Mouse (Mus musculus): ENCODE data around the gene Tor2a.

Gene Tor2a

GRCm38 (mm10) chr2:32761859-32762258 is 4.8 kb downstream of the Tor2a start:
- no peak for DNase-seq (ENCODE audit: low spot score)

GRCm38 (mm10) chr2:32763353-32763752 is 6.3 kb downstream of the Tor2a start:
- DNase-seq (ENCODE audit: low spot score): no peak

- peak; percentile 59 for DNase-seq (ENCODE audit: low spot score)
These were observed 10.2 kb downstream of the Tor2a start for GRCm38 (mm10) chr2:32767241-32767640.

GRCm38 (mm10) chr2:32768661-32769285 is 11.7 kb downstream of the Tor2a start:
- no peak for DNase-seq (ENCODE audit: low spot score)

- no peak for DNase-seq (ENCODE audit: low spot score)
These were observed 12.5 kb downstream of the Tor2a start for GRCm38 (mm10) chr2:32769327-32770085.

- DNase-seq (ENCODE audit: low spot score): no peak
These were observed 14.9 kb downstream of the Tor2a start for GRCm38 (mm10) chr2:32771886-32772285.

GRCm38 (mm10) chr2:32772626-32773279 is 15.7 kb downstream of the Tor2a start:
- no peak for DNase-seq (ENCODE audit: low spot score)

- peak; percentile 98 for DNase-seq (ENCODE audit: low spot score)
These were observed 18.5 kb downstream of the Tor2a start, which contains the start of the genes Ttc16 and Ptrh1 for GRCm38 (mm10) chr2:32775359-32776074. Ttc16 (minus strand) TSS chr2:32775633. Ptrh1 (plus strand) TSS chr2:32775786.

GRCm38 (mm10) chr2:32776192-32776591 is 19.2 kb downstream of the Tor2a start:
- DNase-seq (ENCODE audit: low spot score): peak; percentile 76

GRCm38 (mm10) chr2:32778081-32778480 is 21.0 kb downstream of the Tor2a start:
- DNase-seq (ENCODE audit: low spot score): no peak

GRCm38 (mm10) chr2:32779131-32779530 is 22.1 kb downstream of the Tor2a start:
- DNase-seq (ENCODE audit: low spot score): no peak

- DNase-seq (ENCODE audit: low spot score): no peak
These were observed 22.7 kb downstream of the Tor2a start for GRCm38 (mm10) chr2:32779714-32780113.

GRCm38 (mm10) chr2:32781710-32782109 is 24.7 kb downstream of the Tor2a start:
- no peak for DNase-seq (ENCODE audit: low spot score)

GRCm38 (mm10) chr2:32784048-32784681 is 27.1 kb downstream of the Tor2a start, which contains the start of gene Cfap157:
Cfap157 (minus strand) TSS chr2:32784428.
- peak; percentile 39 for DNase-seq (ENCODE audit: low spot score)

- DNase-seq (ENCODE audit: low spot score): peak; percentile 23
These were observed 30.1 kb downstream of the Tor2a start for GRCm38 (mm10) chr2:32787176-32787575.

GRCm38 (mm10) chr2:32788581-32788980 is 31.5 kb downstream of the Tor2a start:
- DNase-seq (ENCODE audit: low spot score): no peak

GRCm38 (mm10) chr2:32791297-32791696 is 34.3 kb downstream of the Tor2a start:
- DNase-seq (ENCODE audit: low spot score): no peak

GRCm38 (mm10) chr2:32795748-32796418 is 38.8 kb downstream of the Tor2a start:
- no peak for DNase-seq (ENCODE audit: low spot score)

GRCm38 (mm10) chr2:32798251-32798962 is 41.4 kb downstream of the Tor2a start:
- DNase-seq (ENCODE audit: low spot score): no peak

- DNase-seq (ENCODE audit: low spot score): no peak
These were observed 52.0 kb downstream of the Tor2a start for GRCm38 (mm10) chr2:32808816-32809566.
